Mouse (Mus musculus): ENCODE results near the gene Syce2. TPM values are rescaled to one million over a fixed set of nuclear protein-coding genes. Genes with fewer than 3 reads are reported as not detected.
"Not testable (repeated sequence)": the region's sequence is repeated elsewhere in the genome, so short reads cannot be mapped to it uniquely, and the experiment has no call there.

The Syce2 gene
- total RNA-seq, 2 experiments from 2014 or later = 1.3 to 1.4 TPM

DNA sequence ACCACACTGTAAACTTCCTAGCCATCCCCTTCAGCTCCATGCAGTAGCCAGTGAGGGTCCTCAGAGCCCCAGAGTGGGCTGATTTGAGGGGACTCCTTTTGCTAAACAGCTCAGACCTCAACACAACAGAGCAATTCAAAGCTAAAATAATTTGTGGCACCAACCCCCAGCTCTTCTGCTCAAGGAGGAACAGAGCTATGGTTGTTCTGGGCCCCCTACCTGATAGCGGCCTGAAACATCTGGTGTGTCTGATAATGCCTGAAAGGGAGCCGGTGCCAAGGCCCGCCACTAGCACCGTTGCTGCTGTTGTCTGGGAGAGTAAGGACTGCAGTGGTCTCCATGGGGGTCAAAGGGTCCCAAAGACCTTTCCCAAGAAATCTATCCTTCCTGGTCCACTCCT lies 29.2 kb downstream of the Syce2 start:
- DNase-seq (ENCODE audit: low spot score) = no peak

DNA sequence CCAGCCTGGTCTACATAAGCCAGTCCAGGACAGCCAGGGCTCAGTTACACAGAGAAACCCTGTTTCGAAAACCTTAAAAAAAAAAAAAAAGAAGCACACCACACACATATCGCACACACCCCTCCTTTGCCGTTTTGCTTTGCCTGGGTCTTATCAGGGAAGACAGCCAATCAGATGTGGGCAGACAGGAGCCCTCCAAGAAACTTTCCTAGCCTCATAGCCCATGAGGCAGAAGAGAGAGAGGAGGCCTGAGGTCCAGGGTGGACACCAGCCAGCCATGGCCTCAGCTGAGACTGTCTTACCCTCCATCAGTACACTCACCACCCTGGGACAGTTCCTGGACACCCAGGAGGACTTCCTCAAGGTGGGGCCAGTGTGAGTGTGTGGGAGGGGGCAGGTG lies 29.8 kb downstream of the Syce2 start, which contains the start of gene Klf1:
Gene Klf1, plus strand, starts transcription at position 177 of the 400 bp plus-strand sequence.
- DNase-seq (ENCODE audit: low spot score) = no peak

DNA sequence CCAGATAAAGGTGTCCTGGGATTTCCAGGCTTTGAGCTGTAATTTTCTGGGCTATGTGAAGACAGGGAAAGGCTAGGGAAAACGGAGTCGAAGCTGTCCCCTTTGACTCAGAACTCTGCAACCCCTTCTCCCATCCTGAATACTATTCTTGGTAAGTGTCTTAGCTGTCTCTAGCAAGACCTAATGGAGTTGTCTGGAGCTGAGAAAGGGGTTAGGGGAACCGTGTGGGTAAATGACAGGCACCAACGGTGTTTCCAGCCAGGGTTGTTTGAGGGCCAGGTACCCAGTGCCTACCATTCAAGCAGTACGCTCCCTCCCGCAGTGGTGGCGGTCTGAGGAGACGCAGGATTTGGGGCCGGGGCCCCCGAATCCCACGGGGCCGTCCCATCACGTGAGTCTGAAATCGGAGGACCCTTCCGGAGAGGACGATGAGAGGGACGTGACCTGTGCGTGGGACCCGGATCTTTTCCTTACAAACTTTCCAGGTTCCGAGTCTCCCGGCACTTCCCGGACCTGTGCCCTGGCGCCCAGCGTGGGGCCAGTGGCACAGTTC lies 30.5 kb downstream of the Syce2 start:
- DNase-seq (ENCODE audit: low spot score) = no peak

GRCm38 (mm10) chr8:84902920-84903661 lies 31.2 kb downstream of the Syce2 start:
- peak; percentile 93 for DNase-seq (ENCODE audit: low spot score)

GRCm38 (mm10) chr8:84904351-84904750 lies 32.4 kb downstream of the Syce2 start:
- DNase-seq (ENCODE audit: low spot score) = no peak

DNA sequence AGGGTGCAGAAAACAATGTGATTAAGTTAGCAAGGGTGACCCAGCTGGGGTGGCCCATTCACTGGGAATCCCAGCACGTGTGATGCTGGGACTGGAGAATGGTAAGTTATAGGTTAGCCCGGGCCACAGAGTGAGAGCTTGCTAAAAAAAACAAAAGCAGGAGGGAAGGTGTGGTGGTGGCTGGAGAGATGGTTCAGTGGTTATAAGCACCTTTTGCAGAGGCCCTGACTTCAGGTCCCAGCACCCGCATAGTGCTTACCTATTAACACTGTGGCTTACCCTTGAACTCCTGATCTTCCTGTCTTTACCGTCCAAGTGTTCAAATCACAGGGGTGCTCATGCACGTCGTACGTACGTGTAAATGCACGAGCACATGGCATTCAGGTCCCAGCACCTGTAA lies 35.1 kb downstream of the Syce2 start:
- DNase-seq (ENCODE audit: low spot score) = no peak

DNA sequence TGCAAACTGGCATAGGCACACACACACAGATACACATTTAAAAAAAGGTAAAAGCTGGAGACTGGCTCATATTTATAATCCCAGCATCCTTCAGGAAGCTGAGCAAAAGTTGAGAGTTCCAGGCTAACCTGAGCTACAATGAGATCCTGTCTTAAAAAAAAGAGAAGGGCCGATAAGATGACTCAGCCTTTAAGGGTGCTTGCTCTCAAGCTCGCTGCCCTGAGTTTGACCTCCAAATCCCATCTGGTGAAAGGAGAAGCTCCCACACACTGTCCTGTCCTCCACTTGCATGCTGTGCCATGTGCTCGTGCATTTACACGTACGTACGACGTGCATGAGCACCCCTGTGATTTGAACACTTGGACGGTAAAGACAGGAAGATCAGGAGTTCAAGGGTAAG lies 35.6 kb downstream of the Syce2 start:
- DNase-seq (ENCODE audit: low spot score) = no peak

- DNase-seq (ENCODE audit: low spot score) = not testable (repeated sequence)
These were observed 36.1 kb downstream of the Syce2 start for GRCm38 (mm10) chr8:84907979-84908378.

DNA sequence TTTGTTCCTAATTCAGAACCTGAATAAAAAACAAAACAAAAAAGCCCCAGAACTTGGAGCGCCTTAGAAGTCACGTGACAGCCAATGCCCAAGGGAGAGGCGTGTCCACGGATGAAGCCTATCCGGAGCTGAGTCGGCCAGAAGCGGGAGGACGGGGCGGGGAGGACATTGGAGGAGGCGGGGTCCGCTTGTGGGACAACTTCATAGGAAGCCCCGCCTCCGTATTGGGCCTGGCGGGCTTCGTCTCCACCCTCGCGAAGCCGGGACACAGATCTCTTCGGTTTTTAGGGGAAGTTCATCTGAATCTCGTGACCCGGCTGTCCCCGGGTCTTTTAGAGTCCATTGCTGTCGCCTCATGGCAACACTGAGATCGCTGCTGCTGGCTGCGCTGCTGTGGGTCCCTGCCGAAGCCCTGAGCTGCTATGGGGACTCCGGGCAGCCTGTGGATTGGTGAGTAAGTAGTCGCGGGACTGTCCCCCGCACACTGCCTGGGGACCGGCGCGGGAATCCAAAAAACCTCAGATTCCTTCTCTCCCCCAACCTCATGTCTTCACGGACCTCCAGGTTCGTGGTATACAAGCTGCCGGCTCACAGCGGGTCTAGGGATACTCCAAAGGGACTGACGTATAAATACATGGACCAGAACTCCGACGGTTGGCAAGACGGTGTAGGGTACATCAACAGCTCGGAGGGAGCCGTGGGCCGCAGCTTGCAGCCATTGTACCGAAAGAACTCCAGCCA lies 36.7 kb downstream of the Syce2 start, which contains the start of gene Dnase2a:
Gene Dnase2a, plus strand, starts transcription at position 140 of the 741 bp plus-strand sequence.
- peak; percentile 98 for DNase-seq (ENCODE audit: low spot score)

- no peak for DNase-seq (ENCODE audit: low spot score)
These were observed 37.4 kb downstream of the Syce2 start for GRCm38 (mm10) chr8:84909162-84909767.

DNA sequence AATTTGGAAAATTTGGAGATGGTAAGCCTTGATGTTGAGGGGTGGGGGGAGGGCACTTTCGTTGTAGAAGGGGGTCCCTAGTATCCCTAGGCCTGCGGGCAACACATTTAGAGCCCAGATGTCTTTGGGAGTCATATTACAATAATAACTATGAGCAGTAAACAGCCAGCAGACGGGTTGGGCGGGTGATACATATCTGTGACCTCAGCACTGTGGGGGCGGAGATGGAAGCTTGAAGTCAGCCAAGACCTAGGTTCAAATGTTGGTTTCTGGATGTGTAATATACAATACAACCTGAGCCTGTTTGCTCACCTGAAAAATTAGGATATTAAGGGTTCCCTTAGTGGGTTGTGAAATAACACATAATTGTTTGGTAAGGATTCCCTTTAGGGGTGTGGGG lies 38.0 kb downstream of the Syce2 start:
- no peak for DNase-seq (ENCODE audit: low spot score)

DNA sequence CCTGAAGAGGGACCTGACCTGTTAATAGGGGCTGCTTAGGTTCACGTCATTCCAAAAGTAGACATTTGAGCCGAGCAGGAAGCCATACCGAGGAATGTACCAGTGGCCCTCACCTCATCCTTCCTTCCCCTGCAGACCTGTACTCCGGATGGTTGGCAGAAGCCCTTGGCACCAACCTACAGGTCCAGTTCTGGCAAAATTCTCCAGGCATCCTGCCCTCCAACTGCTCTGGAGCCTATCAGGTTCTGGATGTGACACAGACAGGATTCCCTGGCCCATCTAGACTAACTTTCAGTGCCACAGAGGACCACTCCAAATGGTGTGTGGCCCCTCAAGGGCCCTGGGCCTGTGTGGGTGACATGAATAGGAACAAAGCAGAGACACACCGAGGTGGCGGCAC lies 38.6 kb downstream of the Syce2 start:
- no peak for DNase-seq (ENCODE audit: low spot score)

DNA sequence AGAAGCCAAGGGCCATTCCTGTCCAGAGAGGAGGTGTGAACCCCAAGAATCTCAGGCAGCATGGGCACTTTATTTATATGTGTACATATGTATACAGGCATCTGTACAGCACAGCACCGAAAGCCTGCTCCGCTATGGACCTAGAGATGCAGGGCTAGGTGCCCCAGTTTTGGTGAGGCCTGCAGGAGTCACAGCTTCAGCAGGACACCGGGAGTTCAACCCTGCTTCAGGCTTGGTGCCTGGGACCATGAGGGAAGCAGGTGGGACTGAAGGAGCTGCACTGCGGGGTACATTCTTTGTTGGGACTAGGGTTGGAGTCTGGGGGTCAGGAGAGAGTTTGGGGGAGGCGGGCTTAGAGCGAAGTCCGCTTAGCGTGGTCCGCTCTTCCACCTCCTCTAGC lies 39.9 kb downstream of the Syce2 start:
- DNase-seq (ENCODE audit: low spot score) = no peak

- no peak for DNase-seq (ENCODE audit: low spot score)
These were observed 40.5 kb downstream of the Syce2 start for GRCm38 (mm10) chr8:84912391-84912790.

- DNase-seq (ENCODE audit: low spot score) = peak; percentile 45
These were observed 41.1 kb downstream of the Syce2 start for GRCm38 (mm10) chr8:84912895-84913501.

DNA sequence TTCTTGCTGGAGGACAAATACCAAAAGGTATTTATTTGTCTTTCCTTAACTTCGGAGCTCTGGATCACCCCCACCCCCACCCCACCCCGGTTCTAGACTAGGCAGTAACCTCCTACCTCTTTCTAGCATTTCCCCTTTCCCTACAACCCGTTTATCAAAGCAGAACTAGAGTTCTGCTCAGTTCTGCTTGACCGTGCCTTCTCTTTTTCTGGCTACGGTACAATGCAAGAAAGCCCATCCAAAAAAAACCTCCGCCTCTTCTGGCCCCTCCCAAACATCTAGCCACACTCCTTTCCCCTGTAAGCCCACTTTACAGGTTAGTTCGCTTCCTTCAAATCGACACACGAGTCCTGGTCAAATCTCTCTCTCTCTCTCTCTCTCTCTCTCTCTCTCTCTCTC lies 41.6 kb downstream of the Syce2 start:
- no peak for DNase-seq (ENCODE audit: low spot score)

GRCm38 (mm10) chr8:84913960-84914359 lies 42.0 kb downstream of the Syce2 start:
- DNase-seq (ENCODE audit: low spot score) = no peak

- DNase-seq (ENCODE audit: low spot score) = no peak
These were observed 43.4 kb downstream of the Syce2 start for GRCm38 (mm10) chr8:84915269-84915668.

GRCm38 (mm10) chr8:84917781-84918180 lies 45.9 kb downstream of the Syce2 start:
- DNase-seq (ENCODE audit: low spot score) = no peak

GRCm38 (mm10) chr8:84918646-84919045 lies 46.7 kb downstream of the Syce2 start:
- no peak for DNase-seq (ENCODE audit: low spot score)

GRCm38 (mm10) chr8:84921596-84921995 lies 49.7 kb downstream of the Syce2 start:
- no peak for DNase-seq (ENCODE audit: low spot score)

DNA sequence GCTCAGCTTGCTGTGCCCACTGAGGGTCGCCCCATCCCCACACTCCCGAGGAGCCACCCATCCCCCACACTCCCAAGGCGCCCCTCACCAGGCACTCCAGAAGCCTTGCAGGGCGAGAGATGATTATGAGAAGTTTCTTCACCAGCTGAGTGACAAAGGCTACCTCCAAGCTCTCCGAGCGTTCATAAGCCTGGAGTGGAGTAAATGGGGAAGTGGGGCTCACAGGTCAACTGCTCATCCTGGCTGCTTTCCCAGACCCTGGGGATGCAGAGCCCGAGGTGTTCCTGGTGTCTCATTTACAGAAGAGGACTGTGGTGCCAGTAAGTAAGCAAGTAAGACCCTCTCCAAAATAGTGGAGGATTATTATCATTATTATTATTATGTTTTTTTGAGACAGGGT lies 53.6 kb downstream of the Syce2 start:
- no peak for DNase-seq (ENCODE audit: low spot score)

Data from gastrocnemius, adult 18-20 months (tissue).